Mouse (Mus musculus) c-Kit-positive CD71-positive TER-119-negative erythroid progenitor cells, embryonic 14.5 days (primary cell): Measurements from ENCODE around the gene Lurap1.

ENCODE experiments used
- DNase-seq: peaks from one replicate; pipeline ENCODE4 v3.0.0-alpha.2; 2013; ENCODE audit warnings: low read depth

Gene Lurap1

GRCm38 (mm10) chr4:116151238-116151637 lies at the start of gene Lurap1:
Lurap1 (minus strand) TSS chr4:116151338.
- DNase-seq, result no peak

GRCm38 (mm10) chr4:116198422-116198821 lies 47.3 kb upstream of the Lurap1 start:
- no peak for DNase-seq

GRCm38 (mm10) chr4:116193583-116194383 lies 42.6 kb upstream of the Lurap1 start:
- peak; percentile 72 for DNase-seq

- no peak for DNase-seq
Measured at GRCm38 (mm10) chr4:116192286-116192835, 41.2 kb upstream of the Lurap1 start.

GRCm38 (mm10) chr4:116185083-116185482 lies 33.9 kb upstream of the Lurap1 start:
- DNase-seq, result no peak

- no peak for DNase-seq
Measured at GRCm38 (mm10) chr4:116182745-116183144, 31.6 kb upstream of the Lurap1 start.

GRCm38 (mm10) chr4:116182079-116182478 lies 30.9 kb upstream of the Lurap1 start:
- DNase-seq, result no peak

GRCm38 (mm10) chr4:116177140-116177539 lies 26.0 kb upstream of the Lurap1 start:
- no peak for DNase-seq

GRCm38 (mm10) chr4:116176543-116176988 lies 25.4 kb upstream of the Lurap1 start:
- no peak for DNase-seq

GRCm38 (mm10) chr4:116175711-116176542 lies 24.8 kb upstream of the Lurap1 start:
- peak; percentile 66 for DNase-seq

GRCm38 (mm10) chr4:116175136-116175535 lies 24.0 kb upstream of the Lurap1 start:
- no peak for DNase-seq

GRCm38 (mm10) chr4:116174466-116175116 lies 23.5 kb upstream of the Lurap1 start:
- DNase-seq, result no peak

GRCm38 (mm10) chr4:116173752-116174151 lies 22.6 kb upstream of the Lurap1 start:
- no peak for DNase-seq

GRCm38 (mm10) chr4:116173072-116173471 lies 21.9 kb upstream of the Lurap1 start, which contains the start of the genes 1700042G07Rik and Gm49337:
1700042G07Rik (plus strand) TSS chr4:116173372.
Gm49337 (plus strand) TSS chr4:116173384.
- DNase-seq, result no peak

GRCm38 (mm10) chr4:116169353-116169672 lies 18.2 kb upstream of the Lurap1 start:
- DNase-seq, result no peak

GRCm38 (mm10) chr4:116168617-116169352 lies 17.6 kb upstream of the Lurap1 start:
- DNase-seq, result no peak

- no peak for DNase-seq
Measured at GRCm38 (mm10) chr4:116167404-116167803, 16.3 kb upstream of the Lurap1 start, which contains the start of gene Tspan1. Tspan1 (minus strand) TSS chr4:116167601.

GRCm38 (mm10) chr4:116165708-116166407 lies 14.7 kb upstream of the Lurap1 start:
- DNase-seq, result no peak

- DNase-seq, result no peak
Measured at GRCm38 (mm10) chr4:116164759-116165554, 13.8 kb upstream of the Lurap1 start.

GRCm38 (mm10) chr4:116162142-116162541 lies 11.0 kb upstream of the Lurap1 start:
- no peak for DNase-seq
